Mouse (Mus musculus) heart, postnatal 10 days (tissue): ENCODE measurements around the gene Gnai2. TPM values are rescaled to one million over a fixed set of nuclear protein-coding genes. Genes with fewer than 3 reads are reported as not detected.
A peak's percentile ranks its signal among the peaks of the same experiment; 100 is the strongest.

Experiments
- DNase-seq, 2 experiments: peaks; one replicate each; pipeline ENCODE4 v3.0.0; 2021
- intact Hi-C: fragments of 180-260 bp; cut with DNase I; formaldehyde crosslinking; loops from one replicate; pipeline ENCODE4 v1.15.1; 2025
- total RNA-seq, 2 experiments: library from RNA; stranded (reverse); gene quantifications; 2 replicates each; pipeline ENCODE4 v1.2.3; 2021

Gene Gnai2
- total RNA-seq, 2 experiments from 2014 or later = 422 to 478 TPM

- peak; percentile 52 to 62 for DNase-seq
- intact Hi-C loops = no loop called here
Observed at GRCm38 (mm10) chr9:107615035-107615434, 20.1 kb downstream of the Gnai2 start.

GRCm38 (mm10) chr9:107612945-107613569 lies 22.1 kb downstream of the Gnai2 start:
- no peak for DNase-seq
- intact Hi-C loops = loop anchor here (2.0 kb wide), 1 partner anchor 20 kb away; no protein-coding TSS in a partner anchor

- DNase-seq = peak; percentile 99 to 100
- intact Hi-C loops = loop anchor here (2.0 kb wide), 1 partner anchor 20 kb away; no protein-coding TSS in a partner anchor
Observed at GRCm38 (mm10) chr9:107612191-107612944, 22.8 kb downstream of the Gnai2 start.

- intact Hi-C loops = loop anchor here (2.0 kb wide), 1 partner anchor 21 kb away; no protein-coding TSS in a partner anchor
- DNase-seq = peak in 1 of 2 experiments; percentile 62
Observed at GRCm38 (mm10) chr9:107611456-107612190, 23.5 kb downstream of the Gnai2 start.

GRCm38 (mm10) chr9:107609433-107609830 lies 25.7 kb downstream of the Gnai2 start:
- no peak for DNase-seq
- intact Hi-C loops = no loop called here

- DNase-seq = peak in 1 of 2 experiments; percentile 57
- intact Hi-C loops = no loop called here
Observed at GRCm38 (mm10) chr9:107608741-107609432, 26.3 kb downstream of the Gnai2 start, which contains the start of gene Sema3b. Gene Sema3b, minus strand, starts transcription at chr9:107609229.

- peak in 1 of 2 experiments; percentile 45 for DNase-seq
- intact Hi-C loops = no loop called here
Observed at GRCm38 (mm10) chr9:107607653-107608245, 27.4 kb downstream of the Gnai2 start.

GRCm38 (mm10) chr9:107607036-107607435 lies 28.1 kb downstream of the Gnai2 start:
- intact Hi-C loops = no loop called here
- no peak for DNase-seq

- peak in 1 of 2 experiments; percentile 63 for DNase-seq
- intact Hi-C loops = no loop called here
Observed at GRCm38 (mm10) chr9:107606591-107606990, 28.6 kb downstream of the Gnai2 start.

- DNase-seq = peak in 1 of 2 experiments; percentile 58
- intact Hi-C loops = no loop called here
Observed at GRCm38 (mm10) chr9:107605041-107605661, 30.0 kb downstream of the Gnai2 start.

- intact Hi-C loops = loop anchor here (5.0 kb wide), 1 partner anchor 134 kb away; no protein-coding TSS in a partner anchor
- no peak for DNase-seq
Observed at GRCm38 (mm10) chr9:107603251-107603650, 31.9 kb downstream of the Gnai2 start.

GRCm38 (mm10) chr9:107602068-107602648 lies 33.0 kb downstream of the Gnai2 start:
- peak; percentile 94 to 97 for DNase-seq
- intact Hi-C loops = loop anchor here (1.0 to 5.0 kb wide), 3 partner anchors 42 to 135 kb away; no protein-coding TSS in a partner anchor

GRCm38 (mm10) chr9:107601275-107601674 lies 33.9 kb downstream of the Gnai2 start:
- intact Hi-C loops = loop anchor here (5.0 kb wide), 1 partner anchor 136 kb away; no protein-coding TSS in a partner anchor

GRCm38 (mm10) chr9:107600745-107601144 lies 34.4 kb downstream of the Gnai2 start:
- intact Hi-C loops = loop anchor here (5.0 kb wide), 1 partner anchor 137 kb away; no protein-coding TSS in a partner anchor
- no peak for DNase-seq

More at GRCm38 (mm10) chr9:107601275-107601674, 33.9 kb downstream of the Gnai2 start:
- DNase-seq = no peak

GRCm38 (mm10) chr9:107599842-107600241 lies 35.3 kb downstream of the Gnai2 start:
- intact Hi-C loops = loop anchor here (5.0 kb wide), 1 partner anchor 137 kb away; no protein-coding TSS in a partner anchor
- no peak for DNase-seq

GRCm38 (mm10) chr9:107599433-107599832 lies 35.7 kb downstream of the Gnai2 start:
- no peak for DNase-seq
- intact Hi-C loops = no loop called here

GRCm38 (mm10) chr9:107598385-107598784 lies 36.8 kb downstream of the Gnai2 start:
- intact Hi-C loops = no loop called here
- no peak for DNase-seq
